Mouse (Mus musculus): ENCODE measurements around the gene Cntn3. TPM values are rescaled to one million over a fixed set of nuclear protein-coding genes. Genes with fewer than 3 reads are reported as not detected.
"Not testable (repeated sequence)": the region's sequence is repeated elsewhere in the genome, so short reads cannot be mapped to it uniquely, and the experiment has no call there.

Cntn3 gene
- total RNA-seq (2014; rRNA removed) (3.1 and 4.3 TPM in 2 replicates), polyA plus RNA-seq (2015; fragmentation: Nextera tagmentation; extraction: Ambion mirVana) (2.0 and 2.5 TPM in 2 replicates)

DNA sequence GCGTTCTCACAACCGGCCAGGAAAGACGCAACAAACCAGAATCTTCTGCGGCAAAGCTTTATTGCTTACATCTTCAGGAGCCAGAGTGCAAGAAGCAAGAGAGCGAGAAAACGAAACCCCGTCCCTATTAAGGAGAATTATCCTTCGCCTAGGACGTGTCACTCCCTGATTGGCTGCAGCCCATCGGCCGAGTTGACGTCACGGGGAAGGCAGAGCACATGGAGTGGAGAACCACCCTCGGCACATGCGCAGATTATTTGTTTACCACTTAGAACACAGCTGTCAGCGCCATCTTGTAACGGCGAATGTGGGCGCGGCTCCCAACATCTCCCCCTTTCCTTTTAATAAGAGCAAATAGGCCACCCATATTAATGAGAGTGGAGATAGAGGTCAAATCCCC is at the start of gene Cntn3:
Gene Cntn3 (minus strand): TSS at position 101 of the 400 bp plus-strand sequence.
- not testable (repeated sequence) for H3K27me3 ChIP-seq (ENCODE audit: insufficient read depth, low read length); H3K36me3 ChIP-seq (ENCODE audit: insufficient read depth, low read length); H3K4me3 ChIP-seq (ENCODE audit: low read length); H3K9ac ChIP-seq (replicated peaks; ENCODE audit: low read length); H3K27ac ChIP-seq; ATAC-seq; H3K4me1 ChIP-seq (ENCODE audit: insufficient read depth, low read length); DNase-seq (ENCODE audit: low spot score); H3K9me3 ChIP-seq (ENCODE audit: low read length); H3K4me2 ChIP-seq (ENCODE audit: low read depth, low read length)
- WGBS = 98% methylated on average over 4 of the region's 20 CpGs

DNA sequence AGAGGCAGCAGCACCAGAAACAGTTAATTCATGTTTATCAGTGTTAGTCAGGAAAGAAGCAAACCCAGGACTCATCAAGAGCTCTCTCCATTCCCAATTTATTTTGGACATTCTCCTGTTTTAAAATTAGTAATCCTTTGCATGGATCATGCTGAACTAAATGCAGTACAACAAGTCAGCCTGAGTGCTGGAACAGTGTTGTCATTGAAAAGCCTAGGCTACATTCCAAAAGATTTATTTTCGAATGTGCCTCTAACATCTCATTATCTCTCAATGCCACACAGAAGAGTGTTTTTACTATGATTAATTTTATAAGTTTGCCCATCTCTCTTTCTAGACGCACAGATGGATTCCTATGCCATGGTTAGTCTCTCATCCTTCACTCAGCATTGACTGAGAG is 27.9 kb upstream of the Cntn3 start:
- DNase-seq (ENCODE audit: low spot score) = no peak
- 68% methylated on average over 2 of the region's 2 CpGs for WGBS

DNA sequence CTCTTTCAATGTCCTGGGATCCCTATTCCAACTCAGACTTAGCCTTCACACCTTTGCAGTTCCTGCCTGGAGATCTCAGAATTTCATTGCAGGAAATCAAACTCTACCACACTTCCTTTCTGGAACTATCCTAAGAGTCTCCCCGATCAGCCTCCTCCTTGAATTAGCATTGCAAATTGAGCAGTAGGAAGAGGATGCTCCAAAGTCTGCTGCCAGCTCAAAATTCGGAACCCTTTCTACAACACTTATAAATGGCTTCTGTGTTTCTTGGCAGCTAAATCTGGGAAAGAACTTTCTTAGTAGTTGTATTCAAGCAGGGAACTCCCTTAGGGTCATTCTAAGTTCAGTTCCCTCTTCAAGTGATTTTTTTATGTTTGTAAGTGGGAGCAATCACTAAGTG is 24.9 kb upstream of the Cntn3 start:
- no peak for TF ChIP-seq CTCF (IDR thresholded peaks at IDR 0.05; ENCODE audit: low read depth)
- H3K9me3 ChIP-seq (ENCODE audit: low read length) = no peaks in the 10 kb centered on the region
- no peak overlapping the region for H3K27ac ChIP-seq
- no peak overlapping the region for H3K4me2 ChIP-seq (ENCODE audit: low read depth, low read length)
- DNase-seq (ENCODE audit: low spot score) (no peak), ATAC-seq (no peak)
- no peaks in the 10 kb centered on the region for H3K27me3 ChIP-seq (ENCODE audit: insufficient read depth, low read length)
- 36% methylated on average over 2 of the region's 2 CpGs for WGBS
- no peak overlapping the region for H3K4me3 ChIP-seq (ENCODE audit: low read length)
- H3K9ac ChIP-seq (replicated peaks; ENCODE audit: low read length) = no peak overlapping the region
- H3K4me1 ChIP-seq (ENCODE audit: insufficient read depth, low read length) = no peaks in the 10 kb centered on the region
- no peaks in the 10 kb centered on the region for H3K36me3 ChIP-seq (ENCODE audit: insufficient read depth, low read length)

More for the DNA sequence above, 27.9 kb upstream of the Cntn3 start:
- Histone ChIP-seq H3K27ac (no peak overlapping the region), H3K27me3 (ENCODE audit: insufficient read depth, low read length) (no peaks in the 10 kb centered on the region), H3K4me2 (ENCODE audit: low read depth, low read length) (no peak overlapping the region), H3K9me3 (ENCODE audit: low read length) (no peaks in the 10 kb centered on the region), H3K36me3 (ENCODE audit: insufficient read depth, low read length) (no peaks in the 10 kb centered on the region), H3K4me1 (ENCODE audit: insufficient read depth, low read length) (no peaks in the 10 kb centered on the region), H3K9ac (replicated peaks; ENCODE audit: low read length) (no peak overlapping the region), H3K4me3 (ENCODE audit: low read length) (no peak overlapping the region)
- ATAC-seq = no peak
- no peak for TF ChIP-seq CTCF (IDR thresholded peaks at IDR 0.05; ENCODE audit: low read depth)

- peak; percentile 27 for TF ChIP-seq CTCF (IDR thresholded peaks at IDR 0.05; ENCODE audit: low read depth)
- WGBS = 93% methylated on average over 4 of the region's 4 CpGs
- Histone ChIP-seq H3K4me3 (ENCODE audit: low read length) (no peak overlapping the region), H3K27me3 (ENCODE audit: insufficient read depth, low read length) (no peaks in the 10 kb centered on the region), H3K27ac (no peak overlapping the region), H3K9me3 (ENCODE audit: low read length) (no peaks in the 10 kb centered on the region), H3K4me1 (ENCODE audit: insufficient read depth, low read length) (no peaks in the 10 kb centered on the region), H3K36me3 (ENCODE audit: insufficient read depth, low read length) (no peaks in the 10 kb centered on the region), H3K4me2 (ENCODE audit: low read depth, low read length) (no peak overlapping the region), H3K9ac (replicated peaks; ENCODE audit: low read length) (no peak overlapping the region)
- ATAC-seq = no peak
- peak; percentile 30 for DNase-seq (ENCODE audit: low spot score)
Observed at GRCm38 (mm10) chr6:102590151-102590550, 17.2 kb upstream of the Cntn3 start.

GRCm38 (mm10) chr6:102589311-102589710 is 16.4 kb upstream of the Cntn3 start:
- H3K9me3 ChIP-seq (ENCODE audit: low read length) = no peaks in the 10 kb centered on the region
- WGBS = 75% methylated on average over 4 of the region's 4 CpGs
- DNase-seq (ENCODE audit: low spot score) (peak; percentile 10), ATAC-seq (no peak)
- no peaks in the 10 kb centered on the region for H3K36me3 ChIP-seq (ENCODE audit: insufficient read depth, low read length)
- no peaks in the 10 kb centered on the region for H3K27me3 ChIP-seq (ENCODE audit: insufficient read depth, low read length)
- no peak for TF ChIP-seq CTCF (IDR thresholded peaks at IDR 0.05; ENCODE audit: low read depth)
- no peak overlapping the region for H3K4me2 ChIP-seq (ENCODE audit: low read depth, low read length)
- no peak overlapping the region for H3K9ac ChIP-seq (replicated peaks; ENCODE audit: low read length)
- H3K4me3 ChIP-seq (ENCODE audit: low read length) = no peak overlapping the region
- no peak overlapping the region for H3K27ac ChIP-seq
- H3K4me1 ChIP-seq (ENCODE audit: insufficient read depth, low read length) = no peaks in the 10 kb centered on the region

DNA sequence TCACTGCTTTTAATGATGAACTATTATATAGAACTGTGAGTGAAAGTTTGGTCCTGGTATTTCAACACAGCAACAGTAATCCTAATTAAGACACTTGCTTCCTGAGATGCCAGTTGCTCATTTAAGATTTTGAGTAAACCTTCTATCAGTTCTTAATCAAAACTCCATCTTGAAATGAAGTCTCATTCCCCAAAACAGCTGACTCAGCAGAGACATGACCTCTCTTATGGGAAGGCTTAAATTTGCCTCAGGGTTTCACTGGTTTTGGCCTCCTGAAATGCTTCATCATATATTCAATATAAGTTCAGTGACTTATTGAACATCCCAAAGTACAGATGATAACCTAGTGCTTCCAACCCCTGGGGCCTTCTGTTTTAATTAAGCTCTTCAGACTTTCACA is 13.2 kb upstream of the Cntn3 start:
- Histone ChIP-seq H3K9ac (replicated peaks; ENCODE audit: low read length) (no peak overlapping the region), H3K36me3 (ENCODE audit: insufficient read depth, low read length) (no peaks in the 10 kb centered on the region), H3K4me1 (ENCODE audit: insufficient read depth, low read length) (no peaks in the 10 kb centered on the region), H3K27ac (no peak overlapping the region), H3K4me3 (ENCODE audit: low read length) (no peak overlapping the region), H3K27me3 (ENCODE audit: insufficient read depth, low read length) (no peaks in the 10 kb centered on the region), H3K4me2 (ENCODE audit: low read depth, low read length) (no peak overlapping the region), H3K9me3 (ENCODE audit: low read length) (no peaks in the 10 kb centered on the region)
- TF ChIP-seq CTCF (IDR thresholded peaks at IDR 0.05; ENCODE audit: low read depth) = no peak
- ATAC-seq (no peak), DNase-seq (ENCODE audit: low spot score) (no peak)

- Histone ChIP-seq H3K9me3 (ENCODE audit: low read length) (no peaks in the 10 kb centered on the region), H3K4me1 (ENCODE audit: insufficient read depth, low read length) (no peaks in the 10 kb centered on the region), H3K36me3 (ENCODE audit: insufficient read depth, low read length) (no peaks in the 10 kb centered on the region), H3K4me3 (ENCODE audit: low read length) (no peak overlapping the region), H3K27me3 (ENCODE audit: insufficient read depth, low read length) (no peaks in the 10 kb centered on the region), H3K4me2 (ENCODE audit: low read depth, low read length) (no peak overlapping the region), H3K9ac (replicated peaks; ENCODE audit: low read length) (no peak overlapping the region), H3K27ac (no peak overlapping the region)
- TF ChIP-seq CTCF (IDR thresholded peaks at IDR 0.05; ENCODE audit: low read depth) = no peak
- no peak for ATAC-seq
- 77% methylated on average over 2 of the region's 2 CpGs for WGBS
- no peak for DNase-seq (ENCODE audit: low spot score)
Observed at GRCm38 (mm10) chr6:102583578-102583977, 10.7 kb upstream of the Cntn3 start.
